Mouse (Mus musculus): ENCODE results near the gene Mpl.

The Mpl gene

DNA sequence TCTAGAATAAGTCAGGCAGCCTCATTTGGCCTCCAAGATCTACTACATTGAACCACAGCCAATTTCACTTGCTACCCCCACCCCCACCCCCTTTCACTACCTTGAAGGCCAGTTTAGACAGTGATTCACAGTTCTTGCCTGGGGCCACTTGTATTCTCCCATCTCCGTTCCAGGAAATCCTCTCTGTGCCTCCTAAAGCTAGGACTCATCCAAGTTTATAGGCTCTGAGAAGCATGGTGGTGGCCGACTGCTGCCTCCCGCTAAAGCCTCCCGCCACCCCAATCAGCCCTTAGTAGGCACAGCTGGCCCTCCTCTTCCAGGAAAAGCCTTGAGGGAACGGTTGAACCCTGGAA, 29.9 kb downstream of the Mpl start:
- DNase-seq: no peak

DNA sequence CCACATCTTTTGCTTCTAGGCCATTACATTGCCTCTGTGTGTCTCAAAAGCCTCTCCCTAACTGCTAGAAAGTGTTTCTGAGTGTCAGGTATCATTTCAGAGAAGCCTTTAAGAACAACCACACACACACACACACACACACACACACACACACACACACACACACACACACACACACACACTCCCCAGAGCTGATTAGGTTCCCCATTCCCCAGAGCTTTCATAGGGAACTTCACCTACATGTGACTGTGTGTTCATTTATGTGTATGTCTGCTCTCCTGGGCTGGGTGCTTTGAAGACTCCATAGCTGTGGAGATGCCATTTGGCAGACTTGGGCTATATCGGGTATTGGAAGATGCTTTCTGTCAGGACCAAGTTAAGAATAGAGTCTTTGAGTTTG, 31.9 kb downstream of the Mpl start:
- no peak for DNase-seq

DNA sequence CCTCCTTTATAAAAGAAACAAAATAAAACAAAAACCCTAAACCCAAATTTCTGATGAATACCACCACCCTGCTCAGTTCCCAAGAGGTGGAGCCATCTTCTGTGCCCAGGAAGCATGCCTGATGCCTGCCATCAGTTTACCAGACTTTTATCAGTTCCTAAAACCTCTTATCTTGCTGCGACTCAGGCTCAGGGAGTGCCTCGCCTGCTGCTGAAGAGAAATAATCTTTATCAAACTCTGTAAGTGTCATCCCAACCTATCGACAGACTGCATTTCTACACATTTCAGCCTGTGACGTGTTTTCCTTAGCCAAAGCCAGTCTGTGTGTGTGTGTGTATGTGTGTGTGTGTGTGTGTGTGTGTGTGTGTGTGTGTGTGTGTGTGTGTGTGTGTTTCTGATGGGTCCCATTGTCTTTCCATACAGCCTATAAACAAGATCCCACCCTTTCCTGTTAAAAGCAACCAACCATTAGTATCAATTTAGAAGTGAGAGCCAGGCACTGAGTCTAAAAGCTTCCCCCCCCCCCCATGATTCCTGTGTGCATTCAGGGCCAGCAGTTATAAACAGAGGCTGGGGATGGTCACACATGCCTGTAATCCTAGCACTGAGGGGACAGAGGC, 32.7 kb downstream of the Mpl start:
- DNase-seq: no peak

DNA sequence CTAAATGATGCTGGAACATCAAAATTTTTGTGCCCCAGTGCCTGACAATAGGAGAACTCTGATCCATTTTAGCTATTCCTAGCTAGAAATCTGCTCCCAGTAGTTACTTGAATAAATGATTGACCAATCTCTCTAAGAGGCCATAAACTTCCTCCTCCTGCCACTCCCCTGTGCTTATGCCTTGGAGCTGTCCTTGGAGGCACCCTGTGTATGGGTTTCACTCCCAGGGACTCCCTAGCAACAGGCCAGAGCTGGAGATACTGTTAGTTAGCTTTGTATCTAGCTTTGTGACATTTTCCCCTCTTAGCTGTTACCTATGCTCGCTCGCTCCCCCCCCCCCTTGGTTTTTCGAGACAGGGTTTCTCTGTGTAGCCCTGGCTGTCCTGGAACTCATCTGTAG, 35.9 kb downstream of the Mpl start:
- DNase-seq: no peak

DNA sequence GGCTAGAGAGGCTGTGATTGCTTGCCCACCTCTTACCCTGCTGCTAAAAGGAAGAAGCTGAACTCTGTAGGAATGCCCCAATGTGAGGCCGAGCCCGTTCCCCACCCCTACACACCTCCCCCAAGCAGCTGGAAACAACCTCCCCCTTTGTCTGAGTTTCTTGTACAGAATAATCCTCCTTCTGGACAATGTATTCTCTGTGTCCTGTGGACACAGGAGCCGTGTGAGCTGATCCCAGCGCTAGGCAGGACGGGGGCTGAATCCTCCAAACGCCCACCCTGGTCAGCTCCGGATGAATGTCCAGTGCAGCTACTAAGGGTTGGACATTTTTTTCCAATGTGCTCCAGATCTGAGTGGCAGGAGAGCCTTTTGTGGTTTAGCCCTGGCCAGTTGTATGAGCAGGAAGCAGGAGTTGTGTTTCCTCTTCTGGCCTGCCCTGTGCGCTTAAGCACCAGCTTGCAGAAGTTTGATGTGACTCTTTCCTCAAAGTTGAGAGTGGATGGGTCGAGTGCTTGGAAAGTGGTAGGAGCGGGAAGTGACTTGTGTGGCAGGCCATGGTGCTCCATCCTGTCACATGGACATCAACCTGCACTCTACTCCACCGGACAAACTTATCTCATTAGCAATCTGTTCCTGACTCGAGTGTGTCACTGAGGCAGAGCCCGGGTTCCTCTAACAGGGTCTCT, 40.1 kb downstream of the Mpl start:
- DNase-seq: no peak

DNA sequence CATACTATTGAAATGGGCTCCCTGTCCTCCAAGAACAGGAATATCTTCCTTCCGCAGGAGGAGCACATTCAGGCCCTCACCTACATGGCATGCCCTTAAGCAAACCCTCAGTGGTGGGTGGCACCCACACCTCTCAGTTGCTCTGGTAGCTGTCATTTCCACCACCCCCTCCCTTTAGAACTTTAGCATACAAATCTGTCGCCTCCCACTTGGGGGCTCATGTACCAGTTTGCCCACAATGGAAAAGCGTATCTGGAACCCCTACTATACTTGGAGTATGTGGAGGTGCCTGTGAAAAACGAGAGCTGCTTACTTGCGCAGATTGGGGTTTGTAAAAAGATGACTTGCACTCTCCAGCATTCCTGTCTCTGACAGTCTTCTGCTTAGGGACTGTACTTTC, 41.0 kb downstream of the Mpl start:
- DNase-seq: no peak

DNA sequence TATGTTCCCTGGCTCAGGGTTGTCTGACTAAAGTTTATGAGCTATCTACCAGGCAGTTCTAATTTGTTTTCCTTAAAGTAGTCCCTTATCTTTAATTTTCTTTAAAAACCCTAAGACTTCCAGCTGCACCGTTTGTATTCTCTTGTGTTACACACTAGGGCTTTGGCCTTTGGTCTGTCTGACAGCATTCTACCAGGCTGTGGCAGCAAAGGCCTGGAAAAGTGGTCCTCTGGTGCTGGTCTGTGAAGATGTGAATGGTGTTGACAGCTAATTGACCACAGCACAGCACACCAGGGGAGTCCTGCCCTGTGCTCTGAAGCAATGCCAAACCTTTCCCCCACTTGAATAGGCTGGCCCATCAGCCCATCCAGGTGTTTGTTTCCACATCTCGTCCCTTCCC, 41.5 kb downstream of the Mpl start:
- no peak for DNase-seq

DNA sequence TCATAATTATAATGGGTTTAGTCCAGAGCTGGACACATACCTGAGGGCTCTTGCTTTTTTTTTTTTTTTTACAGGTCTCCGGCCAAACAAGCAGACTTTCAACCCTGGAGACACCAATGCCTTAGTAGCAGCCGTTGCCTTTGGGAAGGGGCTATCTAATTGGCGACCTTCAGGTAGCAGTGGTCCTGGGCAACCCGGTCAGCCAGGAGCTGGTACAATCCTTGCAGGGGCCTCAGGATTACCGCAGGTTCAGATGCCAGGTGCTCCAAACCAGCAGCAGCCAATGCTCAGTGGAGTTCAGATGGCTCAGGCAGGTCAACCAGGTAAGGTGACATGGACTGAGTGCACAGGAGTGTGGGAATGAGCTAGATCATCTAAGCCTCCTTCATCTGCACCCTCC, 43.8 kb downstream of the Mpl start:
- DNase-seq: peak; percentile 34 to 38

DNA sequence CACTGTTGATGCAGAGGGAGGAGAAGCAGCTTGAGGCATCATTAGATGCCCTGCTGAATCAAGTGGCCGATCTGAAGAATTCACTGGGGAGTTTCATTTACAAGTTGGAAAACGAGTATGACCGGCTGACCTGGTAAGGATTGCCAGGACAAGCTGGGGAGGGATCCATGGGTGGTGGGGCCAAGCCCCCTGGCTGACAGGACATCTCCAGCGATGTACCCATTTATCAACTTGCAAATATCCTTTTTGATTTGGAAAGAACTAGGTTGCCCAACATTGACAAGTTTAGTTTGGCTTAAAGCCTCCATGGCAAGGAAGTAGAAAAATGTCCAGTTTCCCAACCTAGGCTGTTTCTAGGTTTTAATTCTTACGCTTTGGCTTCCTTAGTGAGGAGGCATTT, 46.4 kb downstream of the Mpl start:
- DNase-seq: no peak

DNA sequence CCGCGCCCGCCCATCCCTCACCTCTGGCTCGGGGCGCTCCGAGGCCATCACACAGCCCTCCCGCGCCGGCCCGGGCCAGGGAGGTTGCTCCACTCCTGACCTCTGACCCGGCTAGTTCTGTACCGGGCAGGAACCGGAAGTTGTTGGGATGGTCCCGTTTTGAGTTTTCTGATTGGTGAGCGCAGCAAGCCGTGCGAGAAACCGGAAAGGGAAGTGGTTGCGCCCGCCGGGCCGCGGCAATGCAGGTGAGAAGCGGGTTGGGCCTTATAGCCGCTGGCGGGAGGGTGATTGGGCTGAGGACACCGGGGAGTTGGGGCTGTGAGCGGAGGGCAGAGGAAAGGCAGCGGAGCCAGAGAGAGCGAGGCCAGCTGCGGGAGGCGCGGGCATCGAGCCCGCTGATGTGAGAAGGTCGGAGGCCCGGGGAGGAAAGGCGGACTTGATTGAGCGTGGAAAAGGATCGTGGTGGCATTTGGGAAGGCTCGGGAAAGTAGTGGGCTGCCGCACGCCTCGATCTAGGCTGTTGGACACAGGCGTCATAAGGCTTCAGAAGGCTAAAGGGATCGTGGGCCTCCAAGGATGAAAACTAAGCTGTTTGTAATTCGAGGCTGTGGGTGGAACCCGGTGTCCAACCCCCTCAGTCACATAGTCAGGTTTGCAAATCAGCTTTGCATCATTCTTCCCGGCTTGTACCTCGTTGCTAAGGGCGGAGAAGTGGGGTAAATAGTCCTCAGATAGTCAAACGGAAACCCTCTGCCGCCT, 48.0 kb downstream of the Mpl start, which contains the start of the genes Szt2 and Med8:
Szt2 (minus strand) TSS at position 132 of the 759 bp plus-strand sequence.
Med8 (plus strand) TSS at position 196 of the 759 bp plus-strand sequence.
- DNase-seq: peak; percentile 87 to 90

DNA sequence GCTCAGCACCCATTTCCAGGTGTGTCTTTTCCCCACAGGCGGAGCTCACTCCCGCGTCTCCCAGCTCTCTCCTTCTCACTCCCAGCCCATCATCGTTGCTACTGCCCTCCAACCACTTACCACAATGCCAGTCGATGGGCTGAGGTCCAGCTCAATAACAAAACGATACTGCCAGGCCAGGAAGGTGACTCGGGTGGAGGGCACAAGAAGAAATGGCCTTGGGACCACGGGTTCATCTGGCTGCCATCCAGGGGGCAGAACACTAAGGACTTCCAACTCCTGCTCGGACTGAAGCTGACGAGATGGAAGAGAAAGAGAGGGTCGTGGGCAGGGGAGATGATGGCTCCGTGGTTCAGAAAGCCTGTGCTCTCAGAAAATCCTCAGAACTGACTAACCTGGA, 54.6 kb downstream of the Mpl start:
- no peak for DNase-seq

DNA sequence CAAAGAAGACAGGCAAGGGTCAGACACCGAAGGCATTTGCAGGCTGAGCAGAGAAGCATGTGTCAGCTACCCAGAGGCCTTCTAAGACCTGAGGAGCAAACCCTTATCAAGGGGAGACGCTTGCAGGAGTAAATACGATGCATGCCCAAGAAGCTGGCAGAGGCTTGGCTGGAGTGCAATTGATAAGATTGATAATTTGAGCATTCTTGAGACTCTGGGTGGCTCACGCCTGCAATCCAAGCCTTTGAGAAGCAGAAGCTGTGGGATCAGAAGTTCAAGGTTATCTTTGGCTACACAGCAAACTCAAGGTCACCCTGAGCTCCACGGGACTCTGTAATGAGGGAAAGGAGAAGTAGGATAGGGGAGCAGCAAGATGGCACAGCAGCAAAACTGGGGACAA, 55.4 kb downstream of the Mpl start:
- no peak for DNase-seq

DNA sequence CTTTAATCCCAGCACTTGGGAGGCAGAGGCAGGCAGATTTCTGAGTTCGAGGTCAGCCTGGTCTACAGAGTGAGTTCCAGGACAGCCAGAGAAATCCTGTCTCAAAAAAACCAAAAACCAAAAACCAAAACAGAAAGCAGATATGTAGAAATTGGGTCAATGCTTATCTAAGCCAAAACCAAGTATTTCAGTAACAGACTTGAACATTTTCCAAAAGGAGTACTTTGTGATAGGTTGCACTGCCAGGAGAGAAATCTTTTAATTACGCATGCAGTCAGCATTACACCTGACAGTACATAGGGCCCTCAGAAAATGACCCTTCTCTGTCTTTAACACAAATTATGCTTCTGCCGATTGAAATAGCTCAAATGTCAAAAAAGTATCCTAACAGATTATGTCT, 55.9 kb downstream of the Mpl start:
- DNase-seq: no peak

DNA sequence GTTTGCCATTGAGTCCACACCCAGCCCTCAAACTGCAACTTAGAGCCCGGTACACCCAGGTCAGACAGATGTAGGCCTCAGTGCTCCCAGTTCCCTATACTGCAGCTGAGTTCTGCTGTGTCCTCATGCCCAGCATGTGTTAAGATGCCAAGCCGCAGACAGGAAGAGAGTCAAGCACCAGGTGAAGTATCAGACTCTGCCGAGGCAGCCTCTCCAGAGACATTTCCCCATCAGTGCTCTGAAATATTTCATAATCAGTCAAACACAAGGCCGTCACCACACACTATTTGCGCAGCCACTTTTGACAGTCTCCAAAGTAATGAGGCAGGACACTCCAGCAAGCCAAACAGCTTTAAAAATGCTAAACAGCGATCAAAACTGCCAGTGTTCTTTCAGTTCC, 58.9 kb downstream of the Mpl start:
- no peak for DNase-seq

DNA sequence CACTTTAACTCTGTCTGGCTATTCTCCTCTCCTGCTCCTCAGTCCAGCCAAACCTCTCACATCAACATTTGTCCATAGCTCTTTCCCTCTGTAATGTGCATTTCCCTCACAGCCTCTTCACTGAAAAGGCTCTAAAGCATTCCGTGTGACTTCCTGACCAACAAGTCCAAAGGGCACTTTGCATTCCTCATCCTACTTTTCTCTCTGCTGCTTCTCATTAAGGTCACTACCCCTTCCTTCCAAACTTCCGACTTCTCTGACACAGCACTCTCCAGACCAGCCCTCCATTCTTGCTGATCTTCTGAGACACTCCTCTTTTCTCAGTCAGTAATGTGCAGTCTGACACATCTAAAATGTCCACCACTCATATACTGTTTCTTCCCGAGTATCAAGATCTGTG, 60.9 kb downstream of the Mpl start:
- no peak for DNase-seq

DNA sequence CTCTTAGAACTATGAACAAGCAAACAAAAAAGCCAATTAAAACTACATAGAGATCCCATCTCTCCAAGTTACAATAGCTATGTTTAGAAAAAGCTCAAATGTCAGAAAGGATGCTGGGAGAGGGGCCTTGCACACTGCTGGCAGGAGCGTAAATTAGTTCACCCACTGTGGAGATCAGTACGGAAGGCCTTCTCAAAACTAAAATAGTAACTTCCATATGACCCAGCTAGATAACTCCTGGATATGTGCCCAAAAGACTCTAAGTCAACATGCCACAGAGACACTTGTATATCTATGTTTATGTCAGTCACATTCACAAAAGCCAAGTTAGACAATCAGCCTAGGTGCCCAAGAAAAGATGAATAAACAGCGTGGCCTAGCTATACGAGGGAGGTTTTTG, 62.0 kb downstream of the Mpl start:
- no peak for DNase-seq

DNA sequence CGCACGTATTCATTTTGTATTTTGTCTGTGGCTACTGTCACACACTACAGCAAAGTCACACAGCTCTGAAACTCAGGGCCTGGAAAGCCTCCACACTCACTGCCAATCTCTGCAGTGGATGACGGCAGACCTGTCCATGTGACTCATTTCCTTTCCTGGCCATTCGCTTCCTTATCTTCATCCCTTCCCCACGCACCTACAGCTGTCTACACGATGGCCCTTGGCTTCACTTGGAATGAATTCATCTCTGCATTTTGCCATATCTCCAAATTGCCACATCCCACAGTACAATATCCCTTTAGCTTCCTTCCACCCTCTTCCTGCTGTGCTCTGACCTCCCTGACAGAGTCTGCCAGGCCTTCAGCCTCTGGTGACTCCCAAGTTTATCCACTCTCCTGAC, 62.8 kb downstream of the Mpl start:
- DNase-seq: no peak

All from cerebellum, postnatal 36 days (tissue).